Mouse (Mus musculus) lung, embryonic 14.5 days (tissue): ENCODE measurements around the gene Pip5k1b. TPM values are rescaled to one million over a fixed set of nuclear protein-coding genes. Genes with fewer than 3 reads are reported as not detected.

Experiments used
- ATAC-seq: fragments of 200-750 bp; cut with Nextera tagmentation; 2 replicates; pipeline ENCODE4 v1.8.0; 2017; ENCODE audit warnings: mild to moderate bottlenecking, moderate TSS enrichment, moderate library complexity; ENCODE audit not compliant: insufficient read depth
- DNase-seq: peaks from one replicate; pipeline ENCODE4 v3.0.0-alpha.2; 2015
- H3K27ac ChIP-seq: fragments of 300-500 bp; sonication (generic); 2 replicates; pipeline ENCODE4 v1.5.1; 2014; ENCODE audit warnings: low read depth, mild to moderate bottlenecking, moderate library complexity
- H3K27me3 ChIP-seq: fragments of 300-500 bp; sonication (generic); 2 replicates; pipeline ENCODE4 v1.6.1; 2014; ENCODE audit warnings: low read length, control low read depth; ENCODE audit not compliant: insufficient read depth
- H3K36me3 ChIP-seq: fragments of 300-500 bp; sonication (generic); 2 replicates; pipeline ENCODE4 v1.6.1; 2014; ENCODE audit warnings: control low read depth; ENCODE audit not compliant: insufficient read depth
- H3K4me1 ChIP-seq: fragments of 300-500 bp; sonication (generic); 2 replicates; pipeline ENCODE4 v1.6.1; 2014; ENCODE audit warnings: antibody characterized with exemption, control low read depth; ENCODE audit not compliant: insufficient read depth
- H3K4me2 ChIP-seq: fragments of 300-500 bp; sonication (generic); 2 replicates; pipeline ENCODE4 v1.6.1; 2014; ENCODE audit warnings: mild to moderate bottlenecking
- H3K4me3 ChIP-seq: fragments of 300-500 bp; sonication (generic); 2 replicates; pipeline ENCODE4 v1.5.1; 2014; ENCODE audit warnings: low read depth, low read length
- H3K9ac ChIP-seq: fragments of 300-500 bp; sonication (generic); 2 replicates; pipeline ENCODE4 v1.6.1; 2014
- H3K9me3 ChIP-seq: fragments of 300-500 bp; sonication (generic); 2 replicates; pipeline ENCODE4 v1.6.1; 2016; ENCODE audit warnings: low read depth, low read length, control low read depth
- CTCF ChIP-seq: IDR thresholded peaks from 2 replicates; pipeline ENCODE4 v1.5.1; 2016; ENCODE audit warnings: antibody characterized with exemption, low read depth
- WGBS: fragments of 180-500 bp; shearing (Covaris S2); extraction: QIAGEN DNeasy Blood & Tissue Kit; methylation state at CpG from one replicate; pipeline ENCODE4 v1.1.7; 2014; 5-methylcytosine and 5-hydroxymethylcytosine counted together
- polyA plus RNA-seq: library from polyadenylated mRNA; unstranded; fragments of >200 nt; fragmentation: Nextera tagmentation; extraction: Ambion mirVana; gene quantifications from 2 replicates; pipeline ENCODE4 v1.2.1, GENCODE M21; 2014

Pip5k1b gene
- polyA plus RNA-seq, 1 experiment from 2014 or later, result 2.6 TPM

- 63% methylated on average over 1 of the region's 1 CpGs for WGBS
- Histone ChIP-seq H3K4me1 (no peaks in the 10 kb centered on the region), H3K27ac (no peak overlapping the region), H3K9ac (no peak overlapping the region), H3K36me3 (no peaks in the 10 kb centered on the region), H3K4me2 (no peak overlapping the region), H3K9me3 (no peaks in the 10 kb centered on the region), H3K4me3 (no peak overlapping the region), H3K27me3 (no peaks in the 10 kb centered on the region)
- DNase-seq (peak; percentile 24), ATAC-seq (no peak)
- TF ChIP-seq CTCF, result no peak
These were observed 188.9 kb downstream of the Pip5k1b start for GRCm38 (mm10) chr19:24366747-24367146.

DNA sequence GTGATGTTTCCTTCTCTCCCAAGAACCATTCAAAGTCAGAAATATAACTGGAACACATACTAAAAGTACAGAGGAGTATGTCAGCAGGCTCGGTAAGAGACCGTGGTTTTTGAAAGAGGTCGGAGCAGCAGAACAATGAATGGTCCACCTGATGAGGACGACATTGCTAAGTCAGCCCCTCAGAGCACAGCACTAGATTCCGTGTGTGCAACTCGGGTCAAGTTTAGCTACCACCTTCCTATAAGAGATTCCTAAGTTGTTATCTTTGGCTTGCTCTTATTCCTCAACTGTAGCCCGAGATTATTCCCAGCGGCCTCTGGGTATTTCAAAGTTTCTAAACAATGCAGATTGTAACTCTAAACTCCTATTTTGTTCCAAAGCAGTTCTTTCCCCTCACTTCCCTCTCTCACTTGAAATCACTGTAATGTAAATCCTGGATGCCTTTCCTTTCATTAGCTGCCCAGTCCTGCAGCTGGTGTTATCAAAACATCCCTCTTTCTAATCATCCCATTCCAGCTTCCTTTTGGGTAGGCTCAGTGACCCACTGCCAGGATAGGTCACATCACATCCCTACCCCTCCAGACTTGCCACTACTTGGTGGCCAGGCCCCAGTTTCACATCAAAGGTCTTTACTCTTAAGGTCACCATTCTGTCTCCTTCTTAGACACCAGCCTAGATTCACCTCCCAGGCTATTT is 192.9 kb downstream of the Pip5k1b start:
- no peaks in the 10 kb centered on the region for H3K36me3 ChIP-seq
- WGBS, result 51% methylated on average over 8 of the region's 8 CpGs
- ATAC-seq, result peak; percentile 28; the same call in 1 of the 2 replicates
- H3K9me3 ChIP-seq, result no peaks in the 10 kb centered on the region
- no peak overlapping the region for H3K9ac ChIP-seq
- TF ChIP-seq CTCF, result no peak
- H3K4me2 ChIP-seq, result no peak overlapping the region
- peak overlapping the region; percentile 55; the same call in 1 of the 2 replicates for H3K27ac ChIP-seq
- no peaks in the 10 kb centered on the region for H3K4me1 ChIP-seq
- no peak overlapping the region for H3K4me3 ChIP-seq
- DNase-seq, result peak; percentile 32
- H3K27me3 ChIP-seq, result no peaks in the 10 kb centered on the region

DNA sequence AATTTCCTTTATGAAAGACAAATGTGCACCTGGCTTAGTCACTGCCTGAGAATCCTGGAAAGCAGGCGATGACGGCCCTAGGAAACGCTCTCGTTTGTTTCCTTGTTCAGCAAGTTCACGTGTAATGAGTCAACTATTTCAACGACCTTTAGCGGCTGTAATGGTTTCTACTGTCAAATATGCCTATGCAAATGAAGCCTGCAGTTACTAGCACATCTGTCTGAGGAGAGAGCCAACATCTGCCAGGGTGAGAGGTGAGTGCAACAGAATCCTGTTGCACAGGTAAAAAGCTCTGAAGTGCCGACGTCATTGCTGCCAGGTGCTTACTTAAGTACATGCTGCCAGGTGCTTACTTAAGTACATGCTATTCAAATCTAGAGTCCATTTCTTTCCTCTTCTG is 196.4 kb downstream of the Pip5k1b start:
- WGBS, result 71% methylated on average over 9 of the region's 9 CpGs
- Histone ChIP-seq H3K4me3 (no peak overlapping the region), H3K27ac (no peak overlapping the region), H3K27me3 (no peaks in the 10 kb centered on the region), H3K4me1 (no peaks in the 10 kb centered on the region), H3K9ac (no peak overlapping the region), H3K4me2 (no peak overlapping the region), H3K36me3 (no peaks in the 10 kb centered on the region), H3K9me3 (no peaks in the 10 kb centered on the region)
- ATAC-seq (no peak), DNase-seq (no peak)
- no peak for TF ChIP-seq CTCF

GRCm38 (mm10) chr19:24352298-24352959 is 203.2 kb downstream of the Pip5k1b start:
- TF ChIP-seq CTCF, result peak; percentile 12; the same call in 1 of the 2 replicates
- no peak for DNase-seq
- Histone ChIP-seq H3K4me1 (no peaks in the 10 kb centered on the region), H3K9me3 (no peaks in the 10 kb centered on the region; the same call in 1 of the 2 replicates), H3K36me3 (no peaks in the 10 kb centered on the region), H3K4me3 (no peak overlapping the region), H3K27me3 (no peaks in the 10 kb centered on the region), H3K9ac (no peak overlapping the region), H3K27ac (no peak overlapping the region), H3K4me2 (no peak overlapping the region)
- WGBS, result 86% methylated on average over 5 of the region's 5 CpGs
- no peak for ATAC-seq

- Histone ChIP-seq H3K4me2 (no peak overlapping the region), H3K27me3 (no peaks in the 10 kb centered on the region), H3K4me1 (peaks cover 3% of the 10 kb centered on the region; the same call in 1 of the 2 replicates), H3K36me3 (no peaks in the 10 kb centered on the region), H3K9ac (no peak overlapping the region), H3K4me3 (no peak overlapping the region), H3K9me3 (no peaks in the 10 kb centered on the region), H3K27ac (no peak overlapping the region)
- DNase-seq (no peak), ATAC-seq (no peak)
- TF ChIP-seq CTCF, result no peak
- 92% methylated on average over 8 of the region's 8 CpGs for WGBS
These were observed 211.2 kb downstream of the Pip5k1b start for GRCm38 (mm10) chr19:24344501-24344900.

GRCm38 (mm10) chr19:24342786-24343185 is 212.9 kb downstream of the Pip5k1b start:
- Histone ChIP-seq H3K4me1 (peaks cover 3% of the 10 kb centered on the region; the same call in 1 of the 2 replicates), H3K9ac (no peak overlapping the region), H3K27me3 (no peaks in the 10 kb centered on the region), H3K4me2 (no peak overlapping the region), H3K9me3 (no peaks in the 10 kb centered on the region), H3K27ac (no peak overlapping the region), H3K4me3 (no peak overlapping the region), H3K36me3 (no peaks in the 10 kb centered on the region)
- ATAC-seq, result no peak
- 24% methylated on average over 5 of the region's 5 CpGs for WGBS
- DNase-seq, result no peak
- no peak for TF ChIP-seq CTCF

DNA sequence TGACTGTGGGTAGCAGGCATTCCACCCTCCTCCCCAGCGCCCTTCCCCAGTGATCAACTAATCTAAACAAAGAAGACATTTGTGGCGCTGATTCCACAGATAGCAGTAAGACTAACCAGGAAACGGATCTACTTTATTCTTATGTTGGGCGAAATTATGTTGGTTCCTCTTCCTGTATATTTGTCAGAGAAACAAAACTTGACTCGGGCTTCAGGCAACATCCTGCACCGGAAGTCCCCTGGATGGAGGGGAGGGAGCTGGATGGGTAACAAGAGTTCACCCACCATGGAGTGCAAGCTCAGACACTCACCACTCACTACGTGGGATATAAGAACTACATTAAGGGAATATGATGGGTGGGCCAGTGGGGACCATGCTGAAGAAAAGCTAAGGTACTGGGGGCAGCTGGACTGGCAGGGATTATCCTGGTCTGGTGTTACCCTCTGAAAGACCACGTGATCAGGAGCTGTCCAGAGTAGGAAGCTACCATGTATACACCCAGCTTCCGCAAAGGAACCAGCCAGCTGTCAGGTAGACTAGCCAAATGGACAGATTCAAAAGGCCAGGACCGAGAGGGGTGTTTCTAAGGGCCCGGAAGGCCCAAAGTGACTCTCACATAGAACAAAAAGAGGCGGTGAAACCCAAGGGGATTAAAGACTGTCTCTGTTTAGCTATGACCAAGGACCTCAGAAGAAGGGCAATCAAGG is 219.1 kb downstream of the Pip5k1b start:
- 45% methylated on average over 12 of the region's 12 CpGs for whole genome bisulfite sequencing
- DNase-seq, result peak; percentile 53
- TF ChIP-seq CTCF, result no peak
- H3K4me2 ChIP-seq, result 0 out of 2 replicates have a peak overlapping the region, but pooled peaks have one; percentile 20
- H3K4me1 ChIP-seq, result peaks cover 2% of the 10 kb centered on the region; the same call in 1 of the 2 replicates
- no peak overlapping the region for H3K9ac ChIP-seq
- H3K4me3 ChIP-seq, result no peak overlapping the region
- no peak overlapping the region for H3K27ac ChIP-seq
- no peaks in the 10 kb centered on the region for H3K9me3 ChIP-seq
- no peaks in the 10 kb centered on the region for H3K36me3 ChIP-seq
- no peaks in the 10 kb centered on the region for H3K27me3 ChIP-seq
- peak; percentile 35; the same call in 1 of the 2 replicates for ATAC-seq
